Mouse (Mus musculus): ENCODE data around the gene Syce3. TPM values are rescaled to one million over a fixed set of nuclear protein-coding genes. Genes with fewer than 3 reads are reported as not detected.

The Syce3 gene
- not detected in 2 replicates for polyA plus RNA-seq (2015; fragmentation: Nextera tagmentation; extraction: Ambion mirVana)

- Histone ChIP-seq H3K27ac (no peak within 1 kb of the TSS), H3K4me3 (no peak within 1 kb of the TSS), H3K36me3 (no peaks in the 10 kb centered on the region), H3K9ac (no peak within 1 kb of the TSS), H3K9me3 (peaks cover 9% of the 10 kb centered on the region; the same call in 1 of the 2 replicates), H3K27me3 (no peaks in the 10 kb centered on the region), H3K4me2 (no peak within 1 kb of the TSS), H3K4me1 (no peaks in the 10 kb centered on the region)
- 82% methylated on average over 20 of the region's 24 CpGs for WGBS
- ATAC-seq (ENCODE audit: insufficient number of reproducible peaks, insufficient read depth, low FRiP score, low TSS enrichment, low read depth) = 0 out of 2 replicates have a peak, but pooled peaks have one; percentile 52
These were observed at the start of gene Syce3 for GRCm38 (mm10) chr15:89410118-89410517. TSS of gene Syce3 (minus strand) at chr15:89410503.

GRCm38 (mm10) chr15:89459821-89460220, 49.5 kb upstream of the Syce3 start:
- H3K36me3 ChIP-seq = no peaks in the 10 kb centered on the region
- ATAC-seq (ENCODE audit: insufficient number of reproducible peaks, insufficient read depth, low FRiP score, low TSS enrichment, low read depth) = no peak
- H3K27me3 ChIP-seq = peaks cover 12% of the 10 kb centered on the region
- H3K27ac ChIP-seq = no peak overlapping the region
- no peaks in the 10 kb centered on the region for H3K9me3 ChIP-seq
- 86% methylated on average over 7 of the region's 7 CpGs for WGBS
- H3K4me2 ChIP-seq = no peak overlapping the region
- no peak overlapping the region for H3K4me3 ChIP-seq
- no peaks in the 10 kb centered on the region for H3K4me1 ChIP-seq
- no peak overlapping the region for H3K9ac ChIP-seq

GRCm38 (mm10) chr15:89458942-89459341, 48.6 kb upstream of the Syce3 start:
- Histone ChIP-seq H3K36me3 (no peaks in the 10 kb centered on the region), H3K4me1 (peaks cover 8% of the 10 kb centered on the region), H3K4me2 (no peak overlapping the region), H3K27ac (no peak overlapping the region), H3K27me3 (peaks cover 20% of the 10 kb centered on the region), H3K4me3 (no peak overlapping the region), H3K9me3 (no peaks in the 10 kb centered on the region), H3K9ac (no peak overlapping the region)
- ATAC-seq (ENCODE audit: insufficient number of reproducible peaks, insufficient read depth, low FRiP score, low TSS enrichment, low read depth) = no peak
- WGBS = 95% methylated on average over 15 of the region's 15 CpGs

GRCm38 (mm10) chr15:89455642-89456041, 45.3 kb upstream of the Syce3 start:
- Histone ChIP-seq H3K27ac (no peak overlapping the region), H3K9ac (no peak overlapping the region), H3K27me3 (peaks cover 31% of the 10 kb centered on the region), H3K9me3 (no peaks in the 10 kb centered on the region), H3K36me3 (no peaks in the 10 kb centered on the region), H3K4me1 (peaks cover 13% of the 10 kb centered on the region), H3K4me3 (no peak overlapping the region), H3K4me2 (no peak overlapping the region)
- WGBS = 76% methylated on average over 6 of the region's 6 CpGs
- no peak for ATAC-seq (ENCODE audit: insufficient number of reproducible peaks, insufficient read depth, low FRiP score, low TSS enrichment, low read depth)

GRCm38 (mm10) chr15:89454857-89455256, 44.6 kb upstream of the Syce3 start:
- no peaks in the 10 kb centered on the region for H3K36me3 ChIP-seq
- ATAC-seq (ENCODE audit: insufficient number of reproducible peaks, insufficient read depth, low FRiP score, low TSS enrichment, low read depth) = no peak
- no peak overlapping the region for H3K27ac ChIP-seq
- H3K4me1 ChIP-seq = peaks cover 13% of the 10 kb centered on the region
- 15% methylated on average over 4 of the region's 6 CpGs for WGBS
- no peaks in the 10 kb centered on the region for H3K9me3 ChIP-seq
- H3K4me3 ChIP-seq = peak overlapping the region; percentile 52; the same call in 1 of the 2 replicates
- peak overlapping the region; percentile 95 for H3K4me2 ChIP-seq
- H3K27me3 ChIP-seq = peaks cover 31% of the 10 kb centered on the region
- no peak overlapping the region for H3K9ac ChIP-seq

DNA sequence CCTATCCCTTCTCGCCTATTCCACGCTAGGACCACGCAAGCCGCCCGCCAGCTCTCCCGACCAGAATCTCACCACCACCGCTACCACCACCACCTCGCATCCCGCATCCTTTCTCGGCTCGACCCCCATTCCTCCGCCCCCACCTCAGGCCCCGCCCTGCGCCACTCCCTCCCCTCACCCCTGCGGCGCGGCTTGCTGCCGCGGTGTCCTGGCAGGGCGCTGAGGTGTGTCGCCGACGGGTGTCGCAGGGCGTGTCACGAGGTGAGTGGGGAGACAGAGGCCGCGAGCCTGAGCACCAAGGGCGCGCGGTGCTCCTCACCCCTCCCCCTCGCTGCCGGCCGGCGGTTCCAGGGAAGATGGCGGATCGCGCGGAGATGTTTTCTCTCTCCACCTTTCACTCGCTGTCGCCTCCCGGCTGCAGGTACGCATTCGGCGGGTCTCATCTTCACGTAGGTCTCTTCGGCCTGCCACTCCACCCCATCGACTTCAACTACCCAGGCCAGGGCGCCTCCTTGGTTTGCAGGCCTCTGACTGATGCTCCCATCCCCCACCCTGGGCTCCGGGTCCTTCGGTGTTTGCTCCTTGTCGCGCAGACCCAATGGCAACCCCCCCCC, 43.7 kb upstream of the Syce3 start, which contains the start of gene Mapk8ip2:
Gene Mapk8ip2 (plus strand): TSS at position 49 of the 614 bp plus-strand sequence.
- H3K9me3 ChIP-seq = no peaks in the 10 kb centered on the region
- peaks cover 13% of the 10 kb centered on the region for H3K4me1 ChIP-seq
- peak within 1 kb of the TSS; percentile 95 for H3K4me2 ChIP-seq
- WGBS = 1% methylated on average over 53 of the region's 53 CpGs
- peak within 1 kb of the TSS; percentile 52 for H3K4me3 ChIP-seq
- no peak for ATAC-seq (ENCODE audit: insufficient number of reproducible peaks, insufficient read depth, low FRiP score, low TSS enrichment, low read depth)
- peaks cover 31% of the 10 kb centered on the region for H3K27me3 ChIP-seq
- H3K27ac ChIP-seq = no peak within 1 kb of the TSS
- H3K36me3 ChIP-seq = no peaks in the 10 kb centered on the region
- H3K9ac ChIP-seq = peak within 1 kb of the TSS; percentile 59

- WGBS = 5% methylated on average over 24 of the region's 24 CpGs
These were observed 42.9 kb upstream of the Syce3 start for GRCm38 (mm10) chr15:89452906-89453864.

DNA sequence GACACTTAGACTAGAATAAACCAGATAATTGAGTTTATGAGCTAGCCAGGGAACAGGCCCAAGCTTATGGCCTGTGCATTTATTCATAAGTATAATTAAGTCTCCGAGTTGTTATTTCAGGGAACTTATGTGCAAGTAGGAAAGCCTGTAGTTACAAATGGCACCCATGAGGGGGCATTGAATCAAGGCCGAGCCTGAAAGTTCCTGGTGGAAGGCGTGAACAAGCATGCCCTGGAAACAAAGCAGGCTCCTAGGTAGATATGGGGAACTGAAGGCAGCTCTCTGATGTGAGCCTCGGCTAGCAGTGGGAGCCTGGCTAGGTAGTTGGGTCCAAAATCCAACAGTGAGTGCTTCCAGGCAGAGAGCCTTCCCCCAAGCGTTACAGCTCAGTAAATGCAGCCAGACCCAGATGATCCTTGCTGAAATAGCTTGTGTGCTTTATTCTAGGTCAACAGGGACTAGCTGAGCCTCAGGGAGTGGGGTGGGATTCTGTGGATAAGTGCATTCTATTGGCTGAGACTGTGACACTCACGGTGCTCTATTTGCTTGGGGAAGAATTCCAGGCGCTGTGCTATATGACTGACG, 32.3 kb upstream of the Syce3 start:
- no peak for ATAC-seq (ENCODE audit: insufficient number of reproducible peaks, insufficient read depth, low FRiP score, low TSS enrichment, low read depth)
- no peaks in the 10 kb centered on the region for H3K27me3 ChIP-seq
- no peak overlapping the region for H3K9ac ChIP-seq
- no peak overlapping the region for H3K4me3 ChIP-seq
- H3K36me3 ChIP-seq = no peaks in the 10 kb centered on the region
- H3K4me2 ChIP-seq = no peak overlapping the region
- no peak overlapping the region for H3K27ac ChIP-seq
- no peaks in the 10 kb centered on the region for H3K9me3 ChIP-seq
- WGBS = 40% methylated on average over 8 of the region's 8 CpGs
- H3K4me1 ChIP-seq = no peaks in the 10 kb centered on the region

More at GRCm38 (mm10) chr15:89452906-89453864, 42.9 kb upstream of the Syce3 start:
- Histone ChIP-seq H3K36me3 (no peaks in the 10 kb centered on the region), H3K4me1 (peaks cover 13% of the 10 kb centered on the region), H3K9ac (no peak overlapping the region), H3K27ac (no peak overlapping the region), H3K4me2 (peak overlapping the region; percentile 95), H3K4me3 (peak overlapping the region; percentile 52), H3K9me3 (no peaks in the 10 kb centered on the region), H3K27me3 (peaks cover 31% of the 10 kb centered on the region)
- 0 out of 2 replicates have a peak, but pooled peaks have one; percentile 33 for ATAC-seq (ENCODE audit: insufficient number of reproducible peaks, insufficient read depth, low FRiP score, low TSS enrichment, low read depth)

DNA sequence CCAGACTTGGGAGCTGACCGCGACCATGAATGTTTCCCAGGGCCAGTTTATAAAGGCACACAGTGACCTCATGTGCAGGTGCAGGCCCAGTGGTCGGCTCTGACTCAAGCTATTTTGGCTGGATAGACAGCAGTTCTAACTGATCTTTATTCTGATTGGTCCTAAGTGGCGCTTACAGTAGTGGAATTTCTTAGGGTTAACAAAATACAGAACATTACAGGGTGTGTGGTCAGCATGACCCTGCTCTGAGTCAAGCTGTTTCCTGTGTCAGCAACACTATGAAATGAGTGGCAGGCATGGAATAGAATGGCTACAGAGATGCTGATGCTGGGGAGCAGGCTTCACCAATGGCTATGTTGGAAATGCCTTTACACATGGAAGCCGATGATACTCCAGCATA, 25.6 kb upstream of the Syce3 start:
- Histone ChIP-seq H3K4me2 (no peak overlapping the region), H3K4me3 (no peak overlapping the region), H3K36me3 (no peaks in the 10 kb centered on the region), H3K9ac (no peak overlapping the region), H3K27ac (no peak overlapping the region), H3K4me1 (no peaks in the 10 kb centered on the region), H3K27me3 (no peaks in the 10 kb centered on the region), H3K9me3 (no peaks in the 10 kb centered on the region)
- ATAC-seq (ENCODE audit: insufficient number of reproducible peaks, insufficient read depth, low FRiP score, low TSS enrichment, low read depth) = no peak
- WGBS = 88% methylated on average over 5 of the region's 5 CpGs

GRCm38 (mm10) chr15:89434136-89434535, 23.8 kb upstream of the Syce3 start:
- Histone ChIP-seq H3K27me3 (no peaks in the 10 kb centered on the region), H3K4me1 (no peaks in the 10 kb centered on the region), H3K4me3 (no peak overlapping the region), H3K36me3 (no peaks in the 10 kb centered on the region), H3K4me2 (no peak overlapping the region), H3K27ac (no peak overlapping the region), H3K9me3 (no peaks in the 10 kb centered on the region), H3K9ac (no peak overlapping the region)
- no peak for ATAC-seq (ENCODE audit: insufficient number of reproducible peaks, insufficient read depth, low FRiP score, low TSS enrichment, low read depth)
- 57% methylated on average over 3 of the region's 3 CpGs for WGBS

DNA sequence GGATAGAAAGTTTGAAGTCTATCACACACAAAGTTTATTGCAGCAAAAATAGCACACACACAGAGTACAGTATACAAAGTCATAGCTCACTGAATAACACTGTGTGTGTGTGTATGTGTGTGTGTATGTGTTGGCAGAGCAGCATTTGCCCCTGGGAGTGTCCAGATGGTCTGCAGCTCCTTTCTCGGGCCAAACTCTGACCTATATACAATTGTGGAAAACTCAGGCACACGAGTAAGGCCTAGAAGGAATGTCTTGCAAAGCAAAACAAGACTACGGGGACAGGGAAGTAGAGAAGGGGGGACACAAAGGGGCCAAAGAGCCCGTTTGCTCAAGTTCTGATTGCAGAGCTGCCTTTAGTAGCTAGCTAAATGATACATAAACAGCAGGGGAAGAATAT, 22.6 kb upstream of the Syce3 start:
- Histone ChIP-seq H3K27ac (no peak overlapping the region), H3K9me3 (no peaks in the 10 kb centered on the region), H3K27me3 (no peaks in the 10 kb centered on the region), H3K36me3 (peaks cover 1% of the 10 kb centered on the region; the same call in 1 of the 2 replicates), H3K9ac (no peak overlapping the region), H3K4me3 (no peak overlapping the region), H3K4me1 (peaks cover 9% of the 10 kb centered on the region), H3K4me2 (no peak overlapping the region)
- ATAC-seq (ENCODE audit: insufficient number of reproducible peaks, insufficient read depth, low FRiP score, low TSS enrichment, low read depth) = no peak
- 70% methylated on average over 4 of the region's 4 CpGs for WGBS
